Mouse (Mus musculus) cerebellum, adult 2 months (tissue): ENCODE measurements around the gene Krtdap.

ENCODE experiments used
- CTCF ChIP-seq: fragments of 200-500 bp; IDR thresholded peaks from 2 replicates; pipeline ENCODE4 v1.5.1; 2011; ENCODE audit warnings: low read depth, mild to moderate bottlenecking, control low read depth, low read length, moderate library complexity, borderline replicate concordance; ENCODE audit not compliant: insufficient read depth
- POLR2A ChIP-seq: fragments of 200-500 bp; IDR thresholded peaks from 2 replicates; pipeline ENCODE4 v1.6.1; 2011; ENCODE audit warnings: low read length, control low read depth, borderline replicate concordance; ENCODE audit not compliant: insufficient read depth

- TF ChIP-seq CTCF (no peak), POLR2A (no peak)
These were observed 36.0 kb downstream of the Krtdap start, which contains the start of gene Ffar2 for GRCm38 (mm10) chr7:30823675-30824074.
